Mouse (Mus musculus) bone marrow, adult 2 months (tissue): Measurements from ENCODE around the gene Pitpnb.

Experiments used
- CTCF ChIP-seq: fragments of 200-500 bp; IDR thresholded peaks from 2 replicates; pipeline ENCODE4 v1.5.1; 2011; ENCODE audit warnings: low read length, control low read depth; ENCODE audit not compliant: control insufficient read depth, insufficient read depth
- POLR2A ChIP-seq: fragments of 200-500 bp; IDR thresholded peaks from 2 replicates; pipeline ENCODE4 v1.6.1; 2011; ENCODE audit warnings: low read depth, mild to moderate bottlenecking, control low read depth, low read length, borderline replicate concordance; ENCODE audit not compliant: control insufficient read depth

DNA sequence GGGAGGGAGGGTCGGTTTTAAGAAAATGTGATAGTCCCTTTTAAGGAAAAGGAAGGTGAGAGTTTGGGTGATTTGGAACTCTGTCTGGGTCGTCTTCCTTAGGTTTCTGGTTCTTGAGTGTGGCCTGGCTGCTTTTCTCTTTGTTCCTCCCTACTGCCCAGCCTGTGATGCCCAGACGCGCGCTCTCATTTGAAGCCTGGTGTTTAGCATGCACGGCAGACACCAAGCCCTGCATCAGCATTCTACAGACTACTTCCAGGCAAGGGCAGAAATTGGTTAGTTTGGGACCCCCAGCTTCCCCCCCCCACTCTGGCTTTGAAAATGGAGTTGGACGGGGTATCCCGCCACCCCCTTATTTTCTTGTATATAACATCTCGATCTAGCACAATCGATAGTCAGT, 92.4 kb downstream of the Pitpnb start:
- no peak for TF ChIP-seq CTCF
- no peak for TF ChIP-seq POLR2A
